In the genomic region with DNA sequence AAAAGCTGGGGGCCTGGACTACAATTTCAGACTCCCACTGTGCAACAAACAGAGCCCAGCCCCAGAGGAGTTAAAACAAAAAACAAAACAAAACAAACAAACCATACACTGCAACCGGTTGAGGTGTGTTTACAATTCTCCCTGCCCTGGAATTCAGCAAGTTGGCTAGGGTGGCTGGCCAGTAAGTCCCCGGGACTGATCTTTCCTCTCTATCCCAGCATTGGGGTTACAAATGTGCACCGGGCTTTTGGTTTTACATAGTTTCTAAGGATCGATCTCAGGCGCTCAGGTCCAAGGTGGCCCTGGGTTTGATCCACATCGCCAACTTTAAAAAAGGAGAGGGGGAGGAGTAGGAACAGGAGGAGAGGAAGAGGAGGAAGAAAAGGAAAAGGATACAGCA, we compare ENCODE assay signal across 10 mouse cellular contexts. TPM values are rescaled to one million over a fixed set of nuclear protein-coding genes. Genes with fewer than 3 reads are reported as not detected.
DNase-seq lines count a peak whose midpoint lies in the region; ATAC-seq and TF ChIP-seq lines count a peak whose summit lies in the region.
"Had no signal": no experiment of that assay in that cellular context is flagged by ENCODE, and none has a peak within 500 bp of the region (broad histone marks: within the 10 kb centered on the region; RNA-seq: fewer than 3 reads in every experiment).

No protein-coding gene starts in this region.

- H3K9ac ChIP-seq in heart, embryonic 16.5 days (ENCODE audit: low read length): no peak overlapping the region
- no peak overlapping the region for H3K9ac ChIP-seq in intestine, postnatal 0 days (ENCODE audit: low read depth, low read length)
- 0 out of 2 replicates have a peak overlapping the region, but pooled peaks have one; percentile 58 for H3K9ac ChIP-seq in midbrain, embryonic 12.5 days (replicated peaks)

- no peak overlapping the region for H3K4me3 ChIP-seq in heart, embryonic 16.5 days (ENCODE audit: low read length)
- H3K4me3 ChIP-seq in embryonic facial prominence, embryonic 10.5 days: peak overlapping the region; percentile 61
- H3K4me3 ChIP-seq in intestine, postnatal 0 days (ENCODE audit: low read depth, low read length): no peak overlapping the region
- no peak overlapping the region for H3K4me3 ChIP-seq in midbrain, embryonic 12.5 days

- H3K4me2 ChIP-seq in heart, embryonic 16.5 days (ENCODE audit: low read depth, low read length): no peak overlapping the region
- peak overlapping the region; percentile 71; the same call in 1 of the 2 replicates for H3K4me2 ChIP-seq in intestine, postnatal 0 days (replicated peaks; ENCODE audit: low read depth)
- H3K4me2 ChIP-seq in midbrain, embryonic 12.5 days (replicated peaks): peak overlapping the region; percentile 65; the same call in 1 of the 2 replicates

- no peaks in the 10 kb centered on the region; the same call in 1 of the 2 replicates for H3K27me3 ChIP-seq in heart, embryonic 16.5 days (ENCODE audit: control insufficient read depth, insufficient read depth, low read length)
- H3K27me3 ChIP-seq in embryonic facial prominence, embryonic 10.5 days (replicated peaks; ENCODE audit: low read depth, poor library complexity, severe bottlenecking): 0 out of 2 replicates have a peak, but pooled peaks cover 9% of the 10 kb centered on the region
- no peaks in the 10 kb centered on the region for H3K27me3 ChIP-seq in intestine, postnatal 0 days (replicated peaks; ENCODE audit: control insufficient read depth, insufficient read depth, low read length)
- peaks cover 21% of the 10 kb centered on the region for H3K27me3 ChIP-seq in midbrain, embryonic 12.5 days

- 45% methylated on average over 6 of the region's 6 CpGs for WGBS in heart, embryonic 16.5 days
- WGBS in embryonic facial prominence, embryonic 10.5 days: 27% methylated on average over 6 of the region's 6 CpGs
- 28% methylated on average over 6 of the region's 6 CpGs for WGBS in intestine, postnatal 0 days
- WGBS in midbrain, embryonic 12.5 days: 29% methylated on average over 6 of the region's 6 CpGs

- TF ChIP-seq CTCF in intestine, postnatal 0 days (IDR thresholded peaks at IDR 0.05; ENCODE audit: low read depth): no peak

- no peak for DNase-seq in heart, postnatal 4 days
- peak; percentile 13 for DNase-seq in embryonic facial prominence, embryonic 10.5 days (ENCODE audit: low spot score)
- no peak for DNase-seq in left cerebral cortex, adult 18-20 months (ENCODE audit: low spot score in 2 of 2)
- no peak for DNase-seq in kidney, postnatal 25 days
- DNase-seq: layer of hippocampus, adult 9-11 months; spleen, adult 18-20 months had no signal

- H3K36me3 ChIP-seq in heart, embryonic 16.5 days (ENCODE audit: control insufficient read depth, insufficient read depth): no peaks in the 10 kb centered on the region
- no peaks in the 10 kb centered on the region for H3K36me3 ChIP-seq in embryonic facial prominence, embryonic 10.5 days (replicated peaks)
- H3K36me3 ChIP-seq in intestine, postnatal 0 days (ENCODE audit: control insufficient read depth, insufficient read depth): no peaks in the 10 kb centered on the region
- no peaks in the 10 kb centered on the region for H3K36me3 ChIP-seq in midbrain, embryonic 12.5 days

- no peak for ATAC-seq in heart, embryonic 16.5 days (replicated peaks; ENCODE audit: extremely low read depth, insufficient read depth, low FRiP score)
- ATAC-seq in intestine, postnatal 0 days: no peak
- no peak for ATAC-seq in midbrain, embryonic 12.5 days (ENCODE audit: low FRiP score, low read depth)
- ATAC-seq in inflammation-experienced regulatory T-cells, adult 6 months: no peak

- peak overlapping the region; percentile 91; the same call in 1 of the 2 replicates for H3K27ac ChIP-seq in heart, embryonic 16.5 days (ENCODE audit: low read length)
- H3K27ac ChIP-seq in embryonic facial prominence, embryonic 10.5 days (replicated peaks): peak overlapping the region; percentile 92
- no peak overlapping the region for H3K27ac ChIP-seq in intestine, postnatal 0 days (ENCODE audit: low read depth, low read length)
- H3K27ac ChIP-seq in midbrain, embryonic 12.5 days (replicated peaks): peak overlapping the region; percentile 91

- peaks cover 6% of the 10 kb centered on the region; the same call in 1 of the 2 replicates for H3K4me1 ChIP-seq in heart, embryonic 16.5 days (ENCODE audit: control insufficient read depth, insufficient read depth, low read length)
- peaks cover 19% of the 10 kb centered on the region for H3K4me1 ChIP-seq in embryonic facial prominence, embryonic 10.5 days
- H3K4me1 ChIP-seq in intestine, postnatal 0 days (replicated peaks; ENCODE audit: control insufficient read depth, insufficient read depth, low read length): no peaks in the 10 kb centered on the region
- H3K4me1 ChIP-seq in midbrain, embryonic 12.5 days: no peaks in the 10 kb centered on the region; the same call in 1 of the 2 replicates

- no peaks in the 10 kb centered on the region for H3K9me3 ChIP-seq in heart, embryonic 16.5 days (replicated peaks; ENCODE audit: control insufficient read depth, low read length)
- H3K9me3 ChIP-seq in embryonic facial prominence, embryonic 10.5 days: no peaks in the 10 kb centered on the region
- no peaks in the 10 kb centered on the region for H3K9me3 ChIP-seq in intestine, postnatal 0 days (ENCODE audit: control insufficient read depth)
- no peaks in the 10 kb centered on the region for H3K9me3 ChIP-seq in midbrain, embryonic 12.5 days

RNA-seq across cellular contexts. Expression of gene Zfp266, which starts 22.3 kb away (rescaled TPM):
- polyA plus RNA-seq in heart, embryonic 16.5 days (2015; fragmentation: Nextera tagmentation; extraction: Ambion mirVana): 46.1 and 46.2 TPM in 2 replicates
- total RNA-seq in heart, postnatal 4 days (2021): 10 to 100 TPM; 42.3 to 45.1 TPM
- 146 and 152 TPM in 2 replicates for polyA plus RNA-seq in embryonic facial prominence, embryonic 10.5 days (2016; fragmentation: Nextera tagmentation; extraction: Ambion mirVana)
- 17.5 and 22.1 TPM in 2 replicates for polyA plus RNA-seq in intestine, postnatal 0 days (2015; fragmentation: Nextera tagmentation; extraction: Ambion mirVana)
- polyA plus RNA-seq in midbrain, embryonic 12.5 days (2016; fragmentation: Nextera tagmentation; extraction: Ambion mirVana): 166 and 168 TPM in 2 replicates
- polyA plus RNA-seq in inflammation-experienced regulatory T-cells, adult 6 months (2017; shearing (Covaris generic)): 10 to 100 TPM; 44.4 to 55.8 (median 46.6) TPM
- total RNA-seq in left cerebral cortex, adult 18-20 months (2021): 10 to 100 TPM; 41.4 to 42.2 TPM

RNA-seq across cellular contexts. Expression of gene Zfp846, which starts 37.6 kb away (rescaled TPM):
- polyA plus RNA-seq in heart, embryonic 16.5 days (2015; fragmentation: Nextera tagmentation; extraction: Ambion mirVana): 11.4 and 12.0 TPM in 2 replicates
- total RNA-seq in heart, postnatal 4 days (2021): 10 to 100 TPM in 1 of 2 experiments, 1 to 10 TPM in 1; 8.2 to 12.3 TPM
- 16.6 and 18.8 TPM in 2 replicates for polyA plus RNA-seq in embryonic facial prominence, embryonic 10.5 days (2016; fragmentation: Nextera tagmentation; extraction: Ambion mirVana)
- polyA plus RNA-seq in intestine, postnatal 0 days (2015; fragmentation: Nextera tagmentation; extraction: Ambion mirVana): 5.2 and 5.7 TPM in 2 replicates
- 31.6 and 32.7 TPM in 2 replicates for polyA plus RNA-seq in midbrain, embryonic 12.5 days (2016; fragmentation: Nextera tagmentation; extraction: Ambion mirVana)
- 10 to 100 TPM in 2 of 3 experiments, 1 to 10 TPM in 1; 7.2 to 15.1 (median 14.0) TPM for polyA plus RNA-seq in inflammation-experienced regulatory T-cells, adult 6 months (2017; shearing (Covaris generic))
- total RNA-seq in left cerebral cortex, adult 18-20 months (2021): 10 to 100 TPM; 14.9 to 17.6 TPM

RNA-seq across cellular contexts. Expression of gene Zfp426, which starts 51.0 kb away (rescaled TPM):
- 12.6 and 14.0 TPM in 2 replicates for polyA plus RNA-seq in heart, embryonic 16.5 days (2015; fragmentation: Nextera tagmentation; extraction: Ambion mirVana)
- 10 to 100 TPM in 1 of 2 experiments, 1 to 10 TPM in 1; 9.5 to 10.6 TPM for total RNA-seq in heart, postnatal 4 days (2021)
- 22.1 and 22.2 TPM in 2 replicates for polyA plus RNA-seq in embryonic facial prominence, embryonic 10.5 days (2016; fragmentation: Nextera tagmentation; extraction: Ambion mirVana)
- 8.5 and 9.4 TPM in 2 replicates for polyA plus RNA-seq in intestine, postnatal 0 days (2015; fragmentation: Nextera tagmentation; extraction: Ambion mirVana)
- 34.3 and 34.6 TPM in 2 replicates for polyA plus RNA-seq in midbrain, embryonic 12.5 days (2016; fragmentation: Nextera tagmentation; extraction: Ambion mirVana)
- polyA plus RNA-seq in inflammation-experienced regulatory T-cells, adult 6 months (2017; shearing (Covaris generic)): 10 to 100 TPM; 25.0 to 25.9 (median 25.5) TPM
- total RNA-seq in left cerebral cortex, adult 18-20 months (2021): 10 to 100 TPM; 30.6 to 30.8 TPM
